Mouse (Mus musculus): ENCODE results near the gene Gm20708.

DNA sequence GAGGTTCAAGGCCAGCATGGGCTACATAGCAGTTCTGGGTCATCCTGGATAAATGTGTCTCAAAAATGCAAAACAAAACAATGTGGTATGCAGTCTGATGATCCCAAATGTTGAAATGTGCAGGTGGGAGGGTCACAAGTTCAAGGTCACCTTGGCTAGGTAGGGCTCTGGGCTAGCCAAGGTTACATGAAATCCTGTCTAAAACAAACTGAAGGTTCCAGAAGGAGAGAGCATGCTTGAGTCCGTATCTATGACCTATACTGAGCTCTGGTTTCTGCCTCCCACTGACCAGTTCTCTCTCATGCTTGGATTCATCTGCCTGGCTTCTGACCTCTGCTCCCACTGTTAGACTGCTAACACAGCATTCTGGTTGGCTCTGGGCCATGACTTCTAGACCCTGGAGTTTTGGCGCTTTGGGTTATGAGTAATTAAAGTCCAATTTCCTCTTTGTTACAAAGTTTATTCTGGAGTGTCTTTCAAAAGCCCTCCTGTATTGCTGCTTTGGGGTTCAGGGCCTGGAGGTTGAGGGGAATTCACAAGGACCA lies 20.3 kb downstream of the Gm20708 start:
- TF ChIP-seq CTCF (conservative IDR thresholded peaks at IDR 0.05; ENCODE audit: low read length), result no peak
- TF ChIP-seq POU5F1 (IDR thresholded peaks at IDR 0.05; ENCODE audit: borderline replicate concordance, low read length), result no peak

All from E14TG2a.4 (cell line).